Mouse (Mus musculus) MEL (cell line): ENCODE results near the gene Tmem14c. TPM values are rescaled to one million over a fixed set of nuclear protein-coding genes. Genes with fewer than 3 reads are reported as not detected.
A peak's percentile ranks its signal among the peaks of the same experiment; 100 is the strongest.

Experiments
- DNase-seq: peaks from one replicate; pipeline ENCODE4 v3.0.0; 2011; ENCODE audit warnings: low read depth, low spot score
- H3K27ac ChIP-seq: 2 replicates; pipeline ENCODE4 v1.5.1; 2012; ENCODE audit warnings: low read depth, mild to moderate bottlenecking, control low read depth, low read length, moderate library complexity; ENCODE audit not compliant: control insufficient read depth
- H3K27me3 ChIP-seq, 2 experiments: fragments of 150-350 bp in 1 of 2; sonication (generic) in 1 of 2; 2 replicates each; pipeline ENCODE4 v1.6.1; 2012; ENCODE audit warnings: low read length in 2 of 2, mild to moderate bottlenecking in 2 of 2, improper control_type of control experiment in 1 of 2, moderate library complexity in 1 of 2; ENCODE audit not compliant: insufficient read depth in 2 of 2, control insufficient read depth in 1 of 2
- H3K36me3 ChIP-seq, 2 experiments: 2 replicates each; pipeline ENCODE4 v1.6.1; 2012 to 2014; ENCODE audit warnings: low read length in 2 of 2, improper control_type of control experiment in 1 of 2, inconsistent platforms in 1 of 2, mild to moderate bottlenecking in 1 of 2; ENCODE audit not compliant: insufficient read depth in 2 of 2, control insufficient read depth in 1 of 2
- H3K4me1 ChIP-seq, 2 experiments: fragments of 150-350 bp in 1 of 2; sonication (generic) in 1 of 2; 2 replicates each; pipeline ENCODE4 v1.6.1; 2012; ENCODE audit warnings: low read length in 2 of 2, improper control_type of control experiment in 1 of 2, mild to moderate bottlenecking in 1 of 2; ENCODE audit not compliant: insufficient read depth in 2 of 2, control insufficient read depth in 1 of 2
- H3K4me3 ChIP-seq, 2 experiments: fragments of 150-350 bp in 1 of 2; sonication (generic) in 1 of 2; 2 replicates each; pipeline ENCODE4 v1.5.1; 2012; ENCODE audit warnings: low read depth in 2 of 2, low read length in 2 of 2, mild to moderate bottlenecking in 2 of 2, moderate library complexity in 2 of 2, control low read depth in 1 of 2, improper control_type of control experiment in 1 of 2; ENCODE audit not compliant: control insufficient read depth in 1 of 2, insufficient read depth in 1 of 2
- H3K79me2 ChIP-seq: 2 replicates; pipeline ENCODE4 v1.6.1; 2012; ENCODE audit warnings: mild to moderate bottlenecking, low read length, moderate library complexity; ENCODE audit not compliant: control insufficient read depth, poor library complexity, insufficient read depth
- H3K9ac ChIP-seq: 2 replicates; pipeline ENCODE4 v1.6.1; 2012; ENCODE audit warnings: low read depth, mild to moderate bottlenecking, control low read depth, low read length, moderate library complexity; ENCODE audit not compliant: control insufficient read depth, poor library complexity, severe bottlenecking
- H3K9me3 ChIP-seq: fragments of 150-350 bp; sonication (generic); replicated peaks from 2 replicates; pipeline ENCODE4 v1.6.1; 2012; ENCODE audit warnings: mild to moderate bottlenecking, low read length, improper control_type of control experiment, moderate library complexity; ENCODE audit not compliant: insufficient read depth
- CHD2 ChIP-seq: IDR thresholded peaks from 2 replicates; pipeline ENCODE4 v1.6.1; 2011; ENCODE audit warnings: low read length, improper control_type of control experiment
- CTCF ChIP-seq, 3 experiments: IDR thresholded peaks in 2 of 3; conservative IDR thresholded peaks in 1 of 3; 2 replicates each; pipeline ENCODE4 v1.5.1; 2011 to 2012; ENCODE audit warnings: low read length in 3 of 3, low read depth in 2 of 3, mild to moderate bottlenecking in 2 of 3, improper control_type of control experiment in 1 of 3, inconsistent platforms in 1 of 3, mixed read lengths in 1 of 3, moderate library complexity in 1 of 3; ENCODE audit not compliant: control insufficient read depth in 1 of 3, insufficient read depth in 1 of 3, poor library complexity in 1 of 3, severe bottlenecking in 1 of 3
- E2F4 ChIP-seq: IDR thresholded peaks from 2 replicates; pipeline ENCODE4 v1.6.1; 2011; ENCODE audit warnings: low read depth, low read length, improper control_type of control experiment, borderline replicate concordance
- ELF1 ChIP-seq: IDR thresholded peaks from 2 replicates; pipeline ENCODE4 v1.6.1; 2014; ENCODE audit warnings: low read depth, mild to moderate bottlenecking, inconsistent platforms, low read length, improper control_type of control experiment, moderate library complexity
- GABPA ChIP-seq: IDR thresholded peaks from 2 replicates; pipeline ENCODE4 v1.6.1; 2012; ENCODE audit warnings: low read depth, mild to moderate bottlenecking, inconsistent platforms, low read length, improper control_type of control experiment, moderate library complexity
- KAT2A ChIP-seq: conservative IDR thresholded peaks from 2 replicates; pipeline ENCODE4 v1.6.1; 2012; ENCODE audit warnings: low read depth, low read length, improper control_type of control experiment, inconsistent platforms
- MAX ChIP-seq: IDR thresholded peaks from 2 replicates; pipeline ENCODE4 v1.6.1; 2011; ENCODE audit warnings: low read length, improper control_type of control experiment
- MEF2A ChIP-seq: IDR thresholded peaks from 2 replicates; pipeline ENCODE4 v1.6.1; 2014; ENCODE audit warnings: low read depth, mild to moderate bottlenecking, inconsistent platforms, low read length, improper control_type of control experiment; ENCODE audit not compliant: poor library complexity, insufficient replicate concordance, severe bottlenecking; ENCODE audit errors: extremely low read depth
- MXI1 ChIP-seq: IDR thresholded peaks from 2 replicates; pipeline ENCODE4 v1.6.1; 2011; ENCODE audit warnings: mild to moderate bottlenecking, low read depth, low read length, improper control_type of control experiment
- MYC ChIP-seq: IDR thresholded peaks from 2 replicates; pipeline ENCODE4 v1.6.1; 2011; ENCODE audit warnings: low read depth, mild to moderate bottlenecking, low read length, improper control_type of control experiment, moderate library complexity
- NELFE ChIP-seq: IDR thresholded peaks from 2 replicates; pipeline ENCODE4 v1.6.1; 2011; ENCODE audit warnings: low read depth, low read length, improper control_type of control experiment
- NRF1 ChIP-seq: IDR thresholded peaks from 2 replicates; pipeline ENCODE4 v1.6.1; 2014; ENCODE audit warnings: low read depth, mild to moderate bottlenecking, inconsistent platforms, low read length, improper control_type of control experiment, moderate library complexity; ENCODE audit not compliant: poor library complexity, insufficient read depth, severe bottlenecking
- POLR2AphosphoS2 ChIP-seq: IDR thresholded peaks from 2 replicates; pipeline ENCODE4 v1.6.1; 2011; ENCODE audit warnings: low read length, improper control_type of control experiment
- RAD21 ChIP-seq: IDR thresholded peaks from 2 replicates; pipeline ENCODE4 v1.6.1; 2011; ENCODE audit warnings: mild to moderate bottlenecking, low read depth, low read length, improper control_type of control experiment
- RCOR1 ChIP-seq: IDR thresholded peaks from 2 replicates; pipeline ENCODE4 v1.6.1; 2012; ENCODE audit warnings: low read depth, mild to moderate bottlenecking, inconsistent platforms, low read length, improper control_type of control experiment
- SMC3 ChIP-seq: IDR thresholded peaks from 2 replicates; pipeline ENCODE4 v1.6.1; 2011; ENCODE audit warnings: low read depth, low read length, improper control_type of control experiment
- TAL1 ChIP-seq: IDR thresholded peaks from 2 replicates; pipeline ENCODE4 v1.6.1; 2012; ENCODE audit warnings: mild to moderate bottlenecking, inconsistent platforms, low read length, moderate library complexity, mixed read lengths
- TCF12 ChIP-seq: IDR thresholded peaks from 2 replicates; pipeline ENCODE4 v1.6.1; 2014; ENCODE audit warnings: low read depth, mild to moderate bottlenecking, inconsistent platforms, low read length, improper control_type of control experiment, moderate library complexity
- ZC3H11A ChIP-seq: IDR thresholded peaks from 2 replicates; pipeline ENCODE4 v1.6.1; 2012; ENCODE audit warnings: low read depth, mild to moderate bottlenecking, inconsistent platforms, low read length, improper control_type of control experiment
- ZKSCAN1 ChIP-seq: IDR thresholded peaks from 2 replicates; pipeline ENCODE4 v1.6.1; 2012; ENCODE audit warnings: low read depth, mild to moderate bottlenecking, inconsistent platforms, low read length, improper control_type of control experiment, moderate library complexity
- ZMIZ1 ChIP-seq: IDR thresholded peaks from 2 replicates; pipeline ENCODE4 v1.6.1; 2012; ENCODE audit warnings: low read depth, mild to moderate bottlenecking, inconsistent platforms, low read length, improper control_type of control experiment, moderate library complexity
- polyA plus RNA-seq, 2 experiments: library from polyadenylated mRNA; stranded (reverse) in 1 of 2; unstranded in 1 of 2; fragments of >175 nt in 1 of 2; fragments of >200 nt in 1 of 2; gene quantifications; 2 replicates each; pipeline versions ENCODE4 v1.2.1 to v1.2.4; 2012; ENCODE audit warnings: low replicate concordance in 2 of 2, low read depth in 1 of 2; ENCODE audit not compliant: insufficient read length in 2 of 2, insufficient read depth in 1 of 2, missing spikeins in 1 of 2
- total RNA-seq: library from RNA; depleted of rRNA; stranded (reverse); fragments of 300-350 nt; gene quantifications from 2 replicates; pipeline ENCODE4 v1.2.3, GENCODE M21; 2012

Tmem14c gene
- total and polyA plus RNA-seq, 3 experiments, result 294 to 319 TPM; not detected in 1

DNA sequence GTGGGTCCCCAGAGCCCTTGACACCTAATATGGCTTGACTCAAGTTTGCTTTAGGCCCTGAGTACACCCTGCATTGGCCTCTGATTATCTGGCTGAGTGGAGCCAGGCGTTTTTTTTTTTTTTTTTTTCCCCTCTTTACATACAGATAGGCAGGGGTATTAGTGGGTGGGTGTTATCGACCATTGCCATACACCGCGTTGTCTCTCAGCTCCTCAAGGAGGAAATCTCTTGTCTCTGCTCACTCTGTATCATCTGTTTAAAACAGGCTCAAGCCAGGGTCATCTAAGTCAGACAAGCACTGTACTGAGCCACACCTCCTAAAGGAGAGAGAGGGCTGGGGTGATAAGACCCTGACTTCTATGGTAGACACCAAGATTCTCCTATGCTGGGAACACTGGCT, 1.7 kb downstream of the Tmem14c start (continued):
- TF ChIP-seq RCOR1 (peak; percentile 84), TCF12 (peak; percentile 96)

DNA sequence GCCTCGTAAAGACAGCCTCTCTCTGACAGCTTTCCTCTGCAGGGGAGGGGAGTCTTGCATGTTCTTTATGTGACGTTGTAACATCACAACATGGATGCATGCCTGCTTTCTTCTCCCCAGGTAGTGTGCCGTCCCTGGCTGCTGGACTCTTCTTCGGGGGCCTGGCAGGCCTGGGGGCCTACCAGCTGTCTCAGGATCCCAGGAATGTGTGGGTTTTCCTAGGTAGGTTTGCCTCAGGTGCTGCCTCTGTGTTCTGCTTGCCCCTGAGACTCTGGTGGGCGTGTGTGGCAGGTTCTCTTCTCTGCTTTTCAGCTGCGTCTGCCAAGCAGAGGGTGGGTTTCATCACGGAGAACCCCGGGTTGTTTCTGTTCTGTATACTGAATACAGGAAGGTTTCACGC, 2.1 kb downstream of the Tmem14c start:
- H3K9me3 ChIP-seq, result no peaks in the 10 kb centered on the region
- H3K4me1 ChIP-seq, result peaks cover 5 to 32% of the 10 kb centered on the region in 2 experiments
- H3K4me3 ChIP-seq, result peak overlapping the region in 1 of 2 experiments; percentile 13; a peak in 1 of 4 replicates
- no peak for TF ChIP-seq MYC
- TF ChIP-seq TCF12, result no peak
- TF ChIP-seq ZMIZ1, result no peak
- TF ChIP-seq ELF1, result no peak
- no peak for TF ChIP-seq GABPA
- no peak for TF ChIP-seq ZKSCAN1
- TF ChIP-seq SMC3, result no peak
- no peak for TF ChIP-seq CTCF (IDR thresholded peaks at IDR 0.05 in 2 of 3, conservative IDR thresholded peaks at IDR 0.05 in 1 of 3; ENCODE audit: control insufficient read depth in 1 of 3, insufficient read depth in 1 of 3, low read depth in 2 of 3, low read length in 3 of 3, poor library complexity in 1 of 3, severe bottlenecking in 1 of 3)
- TF ChIP-seq KAT2A, result no peak
- no peak for TF ChIP-seq MAX
- TF ChIP-seq MEF2A, result no peak
- no peak for TF ChIP-seq CHD2
- no peak for TF ChIP-seq NELFE
- TF ChIP-seq NRF1, result no peak
- no peak for TF ChIP-seq E2F4
- no peak for TF ChIP-seq RAD21
- no peak for TF ChIP-seq ZC3H11A
- no peak for TF ChIP-seq MXI1
- TF ChIP-seq POLR2AphosphoS2, result no peak
- no peak for TF ChIP-seq TAL1
- H3K27me3 ChIP-seq, result no peaks in the 10 kb centered on the region
- peaks cover 19% of the 10 kb centered on the region for H3K79me2 ChIP-seq
- H3K9ac ChIP-seq, result peak overlapping the region; percentile 18; the same call in 1 of the 2 replicates
- peak overlapping the region; percentile 76 for H3K27ac ChIP-seq
- H3K36me3 ChIP-seq, result peaks cover 5 to 26% of the 10 kb centered on the region in 2 experiments
- DNase-seq, result no peak
